Mouse (Mus musculus): ENCODE data around the gene Aars2. TPM values are rescaled to one million over a fixed set of nuclear protein-coding genes. Genes with fewer than 3 reads are reported as not detected.

Gene Aars2
- polyA plus RNA-seq, 1 experiment: 14.5 TPM

DNA sequence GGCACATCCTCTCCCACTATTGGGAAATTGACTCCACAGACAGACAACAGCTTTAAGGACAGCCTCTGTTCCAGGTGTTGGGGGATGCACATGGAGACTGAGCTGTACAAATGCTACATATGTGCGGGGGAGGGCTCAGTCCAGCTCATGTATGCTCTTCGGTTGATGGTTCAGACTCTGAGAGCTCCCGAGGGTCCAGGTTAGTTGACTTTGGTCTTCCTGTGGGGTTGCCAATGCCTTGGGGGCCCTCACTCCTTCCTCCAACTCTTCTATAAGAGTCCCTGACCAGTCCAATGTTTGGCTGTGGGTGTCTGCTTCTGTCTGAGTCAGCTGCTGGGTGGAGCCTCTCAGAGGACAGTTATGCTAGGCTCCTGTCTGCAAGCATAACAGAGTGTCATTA is 46.4 kb downstream of the Aars2 start:
- no peak overlapping the region for H3K4me3 ChIP-seq (replicated peaks; ENCODE audit: extremely low read depth, low read depth, low read length)
- DNase-seq: no peak
- 81% methylated on average over 3 of the region's 3 CpGs for WGBS
- peaks cover 5% of the 10 kb centered on the region for H3K4me1 ChIP-seq (ENCODE audit: control insufficient read depth, insufficient read depth, low read length)
- TF ChIP-seq CTCF (IDR thresholded peaks at IDR 0.05; ENCODE audit: insufficient read depth, low read length): no peak
- no peak for TF ChIP-seq POLR2A (IDR thresholded peaks at IDR 0.05; ENCODE audit: borderline replicate concordance, extremely low read depth, low read depth, low read length)

- TF ChIP-seq CTCF (IDR thresholded peaks at IDR 0.05; ENCODE audit: insufficient read depth, low read length) (no peak), POLR2A (IDR thresholded peaks at IDR 0.05; ENCODE audit: borderline replicate concordance, extremely low read depth, low read depth, low read length) (no peak)
- Histone ChIP-seq H3K4me1 (ENCODE audit: control insufficient read depth, insufficient read depth, low read length) (peaks cover 5% of the 10 kb centered on the region), H3K4me3 (replicated peaks; ENCODE audit: extremely low read depth, low read depth, low read length) (no peak overlapping the region)
- WGBS: 71% methylated on average over 1 of the region's 1 CpGs
- DNase-seq: no peak
Observed at GRCm38 (mm10) chr17:45554420-45554819, 47.8 kb downstream of the Aars2 start.

DNA sequence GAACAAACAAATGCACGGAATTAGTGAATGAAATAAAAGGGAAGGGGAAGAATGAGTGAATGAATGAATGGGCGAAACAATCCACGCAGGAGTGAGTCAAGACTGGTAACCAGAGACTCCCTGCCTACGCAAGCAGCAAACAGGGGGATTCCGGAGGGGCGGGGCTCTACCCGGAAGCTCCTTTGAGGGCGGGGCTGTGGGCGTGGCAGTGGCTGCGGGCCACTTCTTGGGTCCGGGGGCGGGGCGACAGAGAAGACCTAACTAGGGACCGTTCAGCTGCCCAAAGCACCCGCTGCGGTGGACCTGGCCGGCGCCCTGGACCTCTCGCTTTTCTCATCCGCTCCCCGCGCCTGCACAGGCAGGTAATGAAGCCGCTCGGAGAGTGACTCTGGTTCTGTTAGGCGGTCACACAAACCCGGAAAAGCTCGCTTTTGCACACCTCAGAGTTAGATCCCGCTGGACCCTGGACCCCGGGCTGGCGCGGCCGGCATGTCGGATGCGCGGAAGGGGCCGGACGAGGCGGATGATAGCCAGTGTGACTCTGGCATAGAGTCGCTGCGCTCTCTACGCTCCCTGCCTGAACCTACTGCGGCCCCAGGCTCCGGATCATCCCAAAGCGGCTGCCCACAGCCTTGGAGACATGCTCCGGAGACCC is 48.9 kb downstream of the Aars2 start, which contains the start of gene Nfkbie:
Nfkbie (plus strand) TSS at position 252 of the 655 bp plus-strand sequence.
- Histone ChIP-seq H3K4me1 (ENCODE audit: control insufficient read depth, insufficient read depth, low read length) (peaks cover 2% of the 10 kb centered on the region; the same call in 1 of the 2 replicates), H3K4me3 (replicated peaks; ENCODE audit: extremely low read depth, low read depth, low read length) (peak within 1 kb of the TSS; percentile 79)
- peak; percentile 96 for DNase-seq
- WGBS: under 1% methylated on average over 45 of the region's 45 CpGs
- TF ChIP-seq CTCF (IDR thresholded peaks at IDR 0.05; ENCODE audit: insufficient read depth, low read length) (no peak), POLR2A (IDR thresholded peaks at IDR 0.05; ENCODE audit: borderline replicate concordance, extremely low read depth, low read depth, low read length) (peak; percentile 68; the same call in 1 of the 2 replicates)

DNA sequence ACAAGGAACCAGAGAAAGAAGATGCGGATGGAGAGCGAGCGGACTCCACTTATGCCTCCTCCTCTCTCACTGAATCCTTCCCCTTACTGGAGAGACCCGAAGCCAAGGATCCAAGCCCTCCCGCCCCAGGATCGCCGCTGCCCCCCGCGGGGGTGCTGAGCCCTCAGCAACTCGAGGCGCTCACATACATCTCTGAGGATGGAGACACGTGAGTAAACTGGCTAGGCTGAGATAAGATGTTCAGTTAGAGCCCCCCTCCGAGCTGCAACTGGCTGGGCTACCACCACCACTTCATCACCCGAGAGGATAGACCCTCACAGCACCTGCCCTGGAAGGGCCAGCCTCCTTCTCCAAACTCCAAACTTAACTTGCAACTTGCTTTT is 49.5 kb downstream of the Aars2 start:
- WGBS: 3% methylated on average over 14 of the region's 14 CpGs
- TF ChIP-seq POLR2A (IDR thresholded peaks at IDR 0.05; ENCODE audit: borderline replicate concordance, extremely low read depth, low read depth, low read length) (no peak), CTCF (IDR thresholded peaks at IDR 0.05; ENCODE audit: insufficient read depth, low read length) (no peak)
- peaks cover 2% of the 10 kb centered on the region; the same call in 1 of the 2 replicates for H3K4me1 ChIP-seq (ENCODE audit: control insufficient read depth, insufficient read depth, low read length)

GRCm38 (mm10) chr17:45556514-45557245 is 50.0 kb downstream of the Aars2 start:
- TF ChIP-seq POLR2A (IDR thresholded peaks at IDR 0.05; ENCODE audit: borderline replicate concordance, extremely low read depth, low read depth, low read length) (no peak), CTCF (IDR thresholded peaks at IDR 0.05; ENCODE audit: insufficient read depth, low read length) (no peak)
- WGBS: 64% methylated on average over 3 of the region's 3 CpGs
- peak overlapping the region; percentile 79 for H3K4me3 ChIP-seq (replicated peaks; ENCODE audit: extremely low read depth, low read depth, low read length)
- no peak for DNase-seq
- peaks cover 2% of the 10 kb centered on the region; the same call in 1 of the 2 replicates for H3K4me1 ChIP-seq (ENCODE audit: control insufficient read depth, insufficient read depth, low read length)

More for the DNA sequence above, 49.5 kb downstream of the Aars2 start:
- DNase-seq: no peak
- peak overlapping the region; percentile 79 for H3K4me3 ChIP-seq (replicated peaks; ENCODE audit: extremely low read depth, low read depth, low read length)

DNA sequence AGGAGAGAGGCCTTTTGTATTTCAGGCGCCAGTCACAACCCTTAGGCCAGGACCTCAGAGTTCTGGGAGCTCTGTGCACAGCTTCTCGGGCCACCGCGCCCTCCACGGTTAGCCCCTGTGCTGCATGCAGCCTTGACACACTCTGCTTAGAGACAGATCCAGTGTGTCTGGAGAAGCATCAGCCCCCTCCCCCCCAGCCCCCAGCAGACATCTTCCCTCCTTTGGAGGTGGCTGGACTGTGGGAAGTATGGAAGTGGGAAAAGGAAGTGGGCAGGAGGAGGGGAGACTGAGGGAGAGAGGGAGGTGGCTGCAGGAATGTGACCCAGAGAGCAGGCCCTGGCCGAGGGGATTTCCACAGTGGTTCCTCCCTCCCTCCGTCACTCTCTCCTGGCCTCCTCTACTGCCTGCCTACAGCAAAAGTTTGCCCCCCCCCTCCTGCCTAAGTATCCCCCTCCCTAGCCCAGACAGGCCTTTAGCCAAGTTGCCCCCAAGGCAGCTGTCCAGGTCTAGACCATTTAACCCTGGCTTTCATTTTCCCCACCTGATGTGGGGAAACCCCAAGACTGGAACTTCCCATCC is 50.7 kb downstream of the Aars2 start:
- DNase-seq: no peak
- WGBS: 70% methylated on average over 7 of the region's 7 CpGs
- no peak for TF ChIP-seq POLR2A (IDR thresholded peaks at IDR 0.05; ENCODE audit: borderline replicate concordance, extremely low read depth, low read depth, low read length)
- no peak for TF ChIP-seq CTCF (IDR thresholded peaks at IDR 0.05; ENCODE audit: insufficient read depth, low read length)
- Histone ChIP-seq H3K4me3 (replicated peaks; ENCODE audit: extremely low read depth, low read depth, low read length) (peak overlapping the region; percentile 34), H3K4me1 (ENCODE audit: control insufficient read depth, insufficient read depth, low read length) (peaks cover 2% of the 10 kb centered on the region; the same call in 1 of the 2 replicates)

- WGBS: 56% methylated on average over 16 of the region's 16 CpGs
- TF ChIP-seq POLR2A (IDR thresholded peaks at IDR 0.05; ENCODE audit: borderline replicate concordance, extremely low read depth, low read depth, low read length) (no peak), CTCF (IDR thresholded peaks at IDR 0.05; ENCODE audit: insufficient read depth, low read length) (no peak)
- no peak overlapping the region for H3K4me3 ChIP-seq (replicated peaks; ENCODE audit: extremely low read depth, low read depth, low read length)
- DNase-seq: no peak
- H3K4me1 ChIP-seq (ENCODE audit: control insufficient read depth, insufficient read depth, low read length): peaks cover 2% of the 10 kb centered on the region; the same call in 1 of the 2 replicates
Observed at GRCm38 (mm10) chr17:45557998-45558862, 51.6 kb downstream of the Aars2 start.

GRCm38 (mm10) chr17:45559732-45560525 is 53.3 kb downstream of the Aars2 start:
- no peak for DNase-seq
- 87% methylated on average over 15 of the region's 15 CpGs for WGBS
- TF ChIP-seq POLR2A (IDR thresholded peaks at IDR 0.05; ENCODE audit: borderline replicate concordance, extremely low read depth, low read depth, low read length) (no peak), CTCF (IDR thresholded peaks at IDR 0.05; ENCODE audit: insufficient read depth, low read length) (no peak)
- H3K4me3 ChIP-seq (replicated peaks; ENCODE audit: extremely low read depth, low read depth, low read length): no peak overlapping the region
- peaks cover 9% of the 10 kb centered on the region for H3K4me1 ChIP-seq (ENCODE audit: control insufficient read depth, insufficient read depth, low read length)
